Mouse (Mus musculus) heart, postnatal 0 days (tissue): ENCODE data around the gene Agap1.

Experiments
- CTCF ChIP-seq: IDR thresholded peaks from 2 replicates; pipeline ENCODE4 v1.5.1; 2016; ENCODE audit warnings: antibody characterized with exemption, control low read depth, low read depth
- EP300 ChIP-seq: IDR thresholded peaks from 2 replicates; pipeline ENCODE4 v1.6.1; 2016; ENCODE audit warnings: antibody characterized with exemption, low read depth

- no peak for TF ChIP-seq CTCF
- TF ChIP-seq EP300, result no peak
These were observed 19.3 kb downstream of the Agap1 start for GRCm38 (mm10) chr1:89473946-89474345.
